Mouse (Mus musculus) brain, embryonic 14.5 days (tissue): ENCODE measurements around the gene Fry.

Source experiments
- CTCF ChIP-seq: fragments of 200-500 bp; IDR thresholded peaks from 2 replicates; pipeline ENCODE4 v1.5.1; 2012; ENCODE audit warnings: inconsistent platforms, mild to moderate bottlenecking, moderate library complexity, borderline replicate concordance; ENCODE audit not compliant: insufficient read depth, insufficient read length; ENCODE audit errors: extremely low read depth
- POLR2A ChIP-seq: fragments of 200-500 bp; IDR thresholded peaks from 2 replicates; pipeline ENCODE4 v1.6.1; 2012; ENCODE audit warnings: mild to moderate bottlenecking, inconsistent platforms, borderline replicate concordance; ENCODE audit not compliant: poor library complexity, insufficient read depth, insufficient read length, severe bottlenecking; ENCODE audit errors: extremely low read depth

GRCm38 (mm10) chr5:150541302-150541701 lies 422.9 kb downstream of the Fry start:
- TF ChIP-seq CTCF = no peak
- no peak for TF ChIP-seq POLR2A
